Comparison of ENCODE assay signal across 19 mouse cellular contexts in genomic region chr11:97642746-97643145, GRCm38 (mm10). TPM values are rescaled to one million over a fixed set of nuclear protein-coding genes. Genes with fewer than 3 reads are reported as not detected.
DNase-seq lines count a peak whose midpoint lies in the region; TF ChIP-seq lines count a peak whose summit lies in the region.
"Had no signal": no experiment of that assay in that cellular context is flagged by ENCODE, and none has a peak within 500 bp of the region (broad histone marks: within the 10 kb centered on the region; RNA-seq: fewer than 3 reads in every experiment).

No protein-coding gene starts in this region.

- TF ChIP-seq POLR2A in cerebellum, adult 2 months (IDR thresholded peaks at IDR 0.05; ENCODE audit: borderline replicate concordance, insufficient read depth, low read length) = no peak

- H3K27me3 ChIP-seq in cerebellum, adult 2 months (ENCODE audit: control insufficient read depth, insufficient read depth, low read length) = no peaks in the 10 kb centered on the region
- H3K27me3 ChIP-seq: intestine, embryonic 15.5 days; stomach, embryonic 15.5 days had no signal

- peaks cover 6% of the 10 kb centered on the region for H3K4me1 ChIP-seq in cerebellum, adult 2 months (ENCODE audit: control insufficient read depth, insufficient read depth, low read length)
- H3K4me1 ChIP-seq: intestine, embryonic 15.5 days; stomach, embryonic 15.5 days had no signal

- H3K27ac ChIP-seq in cerebellum, adult 2 months (ENCODE audit: insufficient read depth, low read length) = no peak overlapping the region
- no peak overlapping the region for H3K27ac ChIP-seq in layer of hippocampus, adult 2 months
- H3K27ac ChIP-seq: intestine, embryonic 15.5 days; stomach, embryonic 15.5 days had no signal

- no peak overlapping the region for H3K4me3 ChIP-seq in cerebellum, adult 2 months (replicated peaks; ENCODE audit: insufficient read depth, low read depth, low read length)
- no peak overlapping the region for H3K4me3 ChIP-seq in layer of hippocampus, adult 2 months
- H3K4me3 ChIP-seq: intestine, embryonic 15.5 days; megakaryocyte, embryonic 14.5 days; stomach, embryonic 15.5 days had no signal

- DNase-seq in cerebellum, adult 2 months = no peak
- no peak for DNase-seq in cerebellum, postnatal 4 days (ENCODE audit: low spot score in 2 of 2)
- DNase-seq in layer of hippocampus, adult 2 months (ENCODE audit: low spot score in 2 of 2) = no peak
- no peak for DNase-seq in layer of hippocampus, adult 18-20 months (ENCODE audit: low spot score in 2 of 2)
- DNase-seq in thymus, postnatal 4 days = peak; percentile 26
- DNase-seq in thymus, postnatal 36 days = no peak
- no peak for DNase-seq in natural killer cell, adult 2 months (ENCODE audit: low spot score in 2 of 2)
- no peak for DNase-seq in layer of hippocampus, postnatal 14 days (ENCODE audit: low spot score in 2 of 2)
- DNase-seq: adrenal gland, postnatal 10 days; cerebellum, adult 8-10 months; forebrain, postnatal 0 days; heart, adult 11 months; kidney, postnatal 36 days; lung, postnatal 10 days; spleen, adult 18-20 months; thymus, postnatal 14 days had no signal

- WGBS in cerebellum, adult 2 months = 48% methylated on average over 2 of the region's 2 CpGs

- peak; percentile 20; the same call in 1 of the 2 replicates for TF ChIP-seq CTCF in cerebellum, adult 2 months (IDR thresholded peaks at IDR 0.05; ENCODE audit: borderline replicate concordance, insufficient read depth, low read depth, low read length)
- peak; percentile 60 for TF ChIP-seq CTCF in layer of hippocampus, adult 2 months (conservative IDR thresholded peaks at IDR 0.05)

RNA-seq across cellular contexts. Expression of gene Epop, which starts 13.2 kb away (rescaled TPM):
- 4.1 and 5.4 TPM in 2 replicates for polyA plus RNA-seq in cerebellum, adult 2 months (2012; rRNA removed)
- 10 to 100 TPM; 34.1 to 35.1 TPM for total RNA-seq in layer of hippocampus, adult 2 months (2021)
- total RNA-seq in layer of hippocampus, adult 18-20 months (2021) = 10 to 100 TPM; 46.1 to 48.8 TPM
- total RNA-seq in layer of hippocampus, postnatal 14 days (2021) = 10 to 100 TPM; 12.1 to 13.5 TPM

RNA-seq across cellular contexts. Expression of gene Mllt6, which starts 20.5 kb away (rescaled TPM):
- 68.4 and 69.3 TPM in 2 replicates for polyA plus RNA-seq in cerebellum, adult 2 months (2012; rRNA removed)
- total RNA-seq in layer of hippocampus, adult 2 months (2021) = 100 to 1,000 TPM; 122 to 124 TPM
- total RNA-seq in layer of hippocampus, adult 18-20 months (2021) = 100 to 1,000 TPM; 122 to 137 TPM
- 10 to 100 TPM; 72.8 to 83.8 TPM for total RNA-seq in layer of hippocampus, postnatal 14 days (2021)

RNA-seq across cellular contexts. Expression of gene Cisd3, which starts 42.9 kb away (rescaled TPM):
- polyA plus RNA-seq in cerebellum, adult 2 months (2012; rRNA removed) = 70.2 and 72.2 TPM in 2 replicates
- total RNA-seq in layer of hippocampus, adult 2 months (2021) = 10 to 100 TPM; 45.5 to 49.3 TPM
- 10 to 100 TPM; 51.3 to 52.0 TPM for total RNA-seq in layer of hippocampus, adult 18-20 months (2021)
- total RNA-seq in layer of hippocampus, postnatal 14 days (2021) = 10 to 100 TPM; 47.1 to 50.2 TPM

RNA-seq across cellular contexts. Expression of gene Pcgf2, which starts 57.6 kb away (rescaled TPM):
- 54.3 and 59.5 TPM in 2 replicates for polyA plus RNA-seq in cerebellum, adult 2 months (2012; rRNA removed)
- 10 to 100 TPM; 29.1 to 31.1 TPM for total RNA-seq in layer of hippocampus, adult 2 months (2021)
- 10 to 100 TPM; 21.7 to 24.6 TPM for total RNA-seq in layer of hippocampus, adult 18-20 months (2021)
- total RNA-seq in layer of hippocampus, postnatal 14 days (2021) = 10 to 100 TPM; 29.9 to 32.7 TPM
